Mouse (Mus musculus): ENCODE data around the gene Chrng.

Chrng gene

DNA sequence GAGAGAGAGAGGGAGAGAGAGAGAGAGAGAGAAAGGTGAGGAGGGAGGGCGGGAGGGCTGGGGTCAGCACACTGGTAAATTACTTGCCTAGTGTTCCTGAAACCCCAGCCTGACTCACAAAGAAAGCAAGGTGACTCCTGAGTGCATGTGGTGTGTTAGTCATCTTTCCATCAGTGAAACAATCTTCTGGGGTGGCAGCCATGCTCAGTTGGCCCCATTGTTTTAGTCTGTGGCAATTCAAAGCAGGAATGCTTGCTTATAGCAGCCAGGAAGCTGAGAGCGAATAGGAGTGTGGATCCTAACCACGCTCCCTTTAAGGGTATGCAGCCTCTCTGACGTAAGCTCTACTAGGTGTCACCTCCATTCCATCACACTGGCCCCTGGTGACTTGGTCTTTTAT, 50.7 kb downstream of the Chrng start:
- DNase-seq (ENCODE audit: low read depth): no peak

DNA sequence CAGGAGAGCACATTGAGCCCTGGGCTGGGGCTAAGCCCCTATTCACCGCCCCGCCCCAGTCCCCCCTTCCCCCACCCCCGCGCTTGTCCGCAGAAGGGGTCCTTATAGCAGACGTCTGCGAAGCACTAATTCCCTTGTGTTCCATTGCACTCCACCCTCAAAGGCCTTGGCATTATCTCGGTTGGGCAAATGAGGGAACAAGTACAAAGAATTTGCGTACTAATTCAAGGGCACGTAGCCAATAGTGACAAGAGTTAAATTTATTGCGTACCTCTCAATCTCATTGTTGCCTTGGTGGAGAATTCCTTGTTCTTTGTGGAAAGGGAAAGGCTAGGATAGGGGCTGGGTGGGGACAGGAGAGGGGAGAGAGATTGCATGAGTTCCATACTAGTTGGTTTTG, 53.2 kb downstream of the Chrng start:
- DNase-seq (ENCODE audit: low read depth): no peak

DNA sequence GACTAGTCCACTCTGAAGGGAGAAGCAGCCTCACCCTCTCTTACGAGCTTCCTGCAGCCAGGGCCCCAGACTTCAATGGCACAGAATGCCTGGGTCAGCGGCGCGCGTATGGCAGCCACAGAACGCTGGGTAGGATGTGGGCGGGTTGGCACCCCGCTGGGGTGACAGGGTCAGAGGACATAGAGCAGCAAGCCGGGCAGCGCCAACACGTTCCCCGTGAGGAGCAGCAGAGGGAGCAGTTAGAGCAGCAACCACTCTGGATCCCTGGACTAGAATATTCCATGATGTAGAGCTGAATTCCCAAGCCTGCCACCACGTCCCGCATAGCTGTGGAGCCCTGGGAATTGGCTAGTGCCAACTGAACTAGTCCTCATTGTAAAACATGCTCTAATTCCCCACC, 54.0 kb downstream of the Chrng start:
- no peak for DNase-seq (ENCODE audit: low read depth)

DNA sequence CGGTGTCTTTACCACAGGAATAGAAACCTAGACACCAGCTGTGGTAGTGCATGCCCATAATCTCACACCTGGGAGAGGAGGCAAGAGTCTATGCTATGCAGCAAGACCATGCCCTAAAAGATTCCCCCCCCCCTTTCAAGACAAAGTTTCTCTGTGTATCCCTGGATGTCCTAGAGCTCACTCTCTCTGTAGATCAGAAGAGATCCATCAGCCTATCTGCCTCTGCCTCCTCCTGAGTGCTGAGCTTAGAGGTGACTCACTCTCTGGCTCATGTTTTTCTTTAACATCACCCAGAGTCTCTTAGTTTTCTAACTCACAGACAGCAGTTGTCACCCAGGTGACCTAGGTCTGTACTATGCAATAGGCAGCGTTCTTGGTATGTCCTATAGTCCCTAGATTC, 54.9 kb downstream of the Chrng start:
- no peak for DNase-seq (ENCODE audit: low read depth)

All from c-Kit-positive CD71-negative TER-119-negative erythroid progenitor cells, embryonic 14.5 days (primary cell).